Mouse (Mus musculus) liver, embryonic 14.5 days (tissue): ENCODE data around the gene Ltbp1. TPM values are rescaled to one million over a fixed set of nuclear protein-coding genes. Genes with fewer than 3 reads are reported as not detected.

Experiments
- ATAC-seq: fragments of 200-750 bp; cut with Nextera tagmentation; 2 replicates; pipeline ENCODE4 v1.8.0; 2017; ENCODE audit warnings: moderate number of reproducible peaks, mild to moderate bottlenecking, moderate library complexity; ENCODE audit not compliant: insufficient read depth
- DNase-seq, 3 experiments: peaks; one replicate each; pipeline ENCODE4 v3.0.0-alpha.2; 2012 to 2013; ENCODE audit warnings: low read depth in 3 of 3, low spot score in 3 of 3
- H3K27ac ChIP-seq: fragments of 300-500 bp; sonication (generic); 2 replicates; pipeline ENCODE4 v1.5.1; 2014; ENCODE audit warnings: moderate library complexity, mild to moderate bottlenecking, control low read depth, inconsistent platforms
- H3K27me3 ChIP-seq: fragments of 300-500 bp; sonication (generic); 2 replicates; pipeline ENCODE4 v1.6.1; 2014; ENCODE audit warnings: mild to moderate bottlenecking, low read length, moderate library complexity; ENCODE audit not compliant: control insufficient read depth, insufficient read depth
- H3K36me3 ChIP-seq: fragments of 300-500 bp; sonication (generic); replicated peaks from 2 replicates; pipeline ENCODE4 v1.6.1; 2014; ENCODE audit warnings: low read depth; ENCODE audit not compliant: control insufficient read depth, insufficient read depth
- H3K4me1 ChIP-seq, 2 experiments: fragments of 200-500 bp in 1 of 2; fragments of 300-500 bp in 1 of 2; sonication (generic) in 1 of 2; replicated peaks; 2 replicates each; pipeline ENCODE4 v1.6.1; 2012 to 2014; ENCODE audit warnings: antibody characterized with exemption in 1 of 2, inconsistent platforms in 1 of 2, low read length in 1 of 2; ENCODE audit not compliant: control insufficient read depth in 2 of 2, insufficient read depth in 2 of 2
- H3K4me2 ChIP-seq: fragments of 300-500 bp; sonication (generic); 2 replicates; pipeline ENCODE4 v1.6.1; 2014; ENCODE audit warnings: low read depth, mild to moderate bottlenecking, control low read depth, moderate library complexity
- H3K4me3 ChIP-seq, 2 experiments: fragments of 200-500 bp in 1 of 2; fragments of 300-500 bp in 1 of 2; sonication (generic) in 1 of 2; 2 replicates each; pipeline ENCODE4 v1.5.1; 2012 to 2014; ENCODE audit warnings: low read depth in 2 of 2, low read length in 2 of 2, mild to moderate bottlenecking in 2 of 2, control low read depth in 1 of 2, inconsistent platforms in 1 of 2, moderate library complexity in 1 of 2; ENCODE audit not compliant: insufficient read depth in 1 of 2
- H3K9ac ChIP-seq: fragments of 300-500 bp; sonication (generic); replicated peaks from 2 replicates; pipeline ENCODE4 v1.6.1; 2014; ENCODE audit warnings: mild to moderate bottlenecking, control low read depth, moderate library complexity
- H3K9me3 ChIP-seq: fragments of 300-500 bp; sonication (generic); 2 replicates; pipeline ENCODE4 v1.6.1; 2016; ENCODE audit warnings: low read length, mixed read lengths; ENCODE audit not compliant: control insufficient read depth
- CTCF ChIP-seq: IDR thresholded peaks from 2 replicates; pipeline ENCODE4 v1.5.1; 2016; ENCODE audit warnings: antibody characterized with exemption, low read depth, control low read depth
- EP300 ChIP-seq: IDR thresholded peaks from 2 replicates; pipeline ENCODE4 v1.6.1; 2016; ENCODE audit warnings: antibody characterized with exemption, low read depth
- WGBS: fragments of 180-500 bp; shearing (Covaris S2); extraction: QIAGEN DNeasy Blood & Tissue Kit; methylation state at CpG from one replicate; pipeline ENCODE4 v1.1.7; 2014; ENCODE audit not compliant: insufficient replicate concordance; 5-methylcytosine and 5-hydroxymethylcytosine counted together
- polyA plus RNA-seq, 2 experiments: library from polyadenylated mRNA; depleted of rRNA in 1 of 2; stranded (reverse) in 1 of 2; unstranded in 1 of 2; fragments of >200 nt; fragmentation: Nextera tagmentation in 1 of 2; extraction: Ambion mirVana in 1 of 2; gene quantifications; 2 replicates each; pipeline versions ENCODE4 v1.2.1 to v1.2.3; 2012 to 2014

Ltbp1 gene
- polyA plus RNA-seq, 2 experiments, result 1.9 to 2.2 TPM

- 66% methylated on average over 3 of the region's 3 CpGs for WGBS
- Histone ChIP-seq H3K9ac (no peak overlapping the region), H3K4me3 (no peak overlapping the region), H3K4me1 (no peaks in the 10 kb centered on the region), H3K4me2 (no peak overlapping the region), H3K27me3 (no peaks in the 10 kb centered on the region), H3K36me3 (no peaks in the 10 kb centered on the region), H3K9me3 (no peaks in the 10 kb centered on the region; the same call in 1 of the 2 replicates), H3K27ac (no peak overlapping the region)
- DNase-seq, result no peak
- TF ChIP-seq CTCF (no peak), EP300 (no peak)
- no peak for ATAC-seq
These were observed 339.7 kb downstream of the Ltbp1 start for GRCm38 (mm10) chr17:75345116-75345515.

GRCm38 (mm10) chr17:75347414-75347813, 342.0 kb downstream of the Ltbp1 start:
- H3K4me2 ChIP-seq, result no peak overlapping the region
- H3K9ac ChIP-seq, result no peak overlapping the region
- TF ChIP-seq CTCF (peak; percentile 64), EP300 (no peak)
- no peak for DNase-seq
- H3K27me3 ChIP-seq, result no peaks in the 10 kb centered on the region
- H3K4me1 ChIP-seq, result no peaks in the 10 kb centered on the region
- H3K4me3 ChIP-seq, result no peak overlapping the region
- H3K36me3 ChIP-seq, result no peaks in the 10 kb centered on the region
- H3K9me3 ChIP-seq, result no peaks in the 10 kb centered on the region; the same call in 1 of the 2 replicates
- no peak for ATAC-seq
- no peak overlapping the region for H3K27ac ChIP-seq
- 78% methylated on average over 4 of the region's 4 CpGs for WGBS

- H3K36me3 ChIP-seq, result no peaks in the 10 kb centered on the region
- no peak for DNase-seq
- no peaks in the 10 kb centered on the region for H3K4me1 ChIP-seq
- H3K9me3 ChIP-seq, result no peaks in the 10 kb centered on the region; the same call in 1 of the 2 replicates
- 76% methylated on average over 8 of the region's 8 CpGs for WGBS
- no peak overlapping the region for H3K9ac ChIP-seq
- no peak for ATAC-seq
- TF ChIP-seq EP300 (no peak), CTCF (no peak)
- H3K27me3 ChIP-seq, result no peaks in the 10 kb centered on the region
- no peak overlapping the region for H3K4me2 ChIP-seq
- H3K4me3 ChIP-seq, result no peak overlapping the region
- no peak overlapping the region for H3K27ac ChIP-seq
These were observed 343.7 kb downstream of the Ltbp1 start for GRCm38 (mm10) chr17:75349109-75349508.

GRCm38 (mm10) chr17:75349602-75350001, 344.2 kb downstream of the Ltbp1 start:
- no peak overlapping the region for H3K27ac ChIP-seq
- no peaks in the 10 kb centered on the region for H3K27me3 ChIP-seq
- H3K9me3 ChIP-seq, result no peaks in the 10 kb centered on the region; the same call in 1 of the 2 replicates
- H3K9ac ChIP-seq, result no peak overlapping the region
- 60% methylated on average over 3 of the region's 3 CpGs for WGBS
- no peak overlapping the region for H3K4me2 ChIP-seq
- no peak for TF ChIP-seq CTCF
- no peak for TF ChIP-seq EP300
- no peak for DNase-seq
- no peaks in the 10 kb centered on the region for H3K36me3 ChIP-seq
- no peak overlapping the region for H3K4me3 ChIP-seq
- H3K4me1 ChIP-seq, result no peaks in the 10 kb centered on the region
- no peak for ATAC-seq

- Histone ChIP-seq H3K4me1 (no peaks in the 10 kb centered on the region), H3K36me3 (no peaks in the 10 kb centered on the region), H3K9me3 (no peaks in the 10 kb centered on the region), H3K27ac (no peak overlapping the region), H3K4me2 (no peak overlapping the region), H3K9ac (no peak overlapping the region), H3K27me3 (no peaks in the 10 kb centered on the region), H3K4me3 (no peak overlapping the region)
- 47% methylated on average over 3 of the region's 3 CpGs for WGBS
- DNase-seq (no peak), ATAC-seq (no peak)
- TF ChIP-seq EP300, result no peak
- TF ChIP-seq CTCF, result no peak
These were observed 348.0 kb downstream of the Ltbp1 start for GRCm38 (mm10) chr17:75353323-75353722.
